Mouse (Mus musculus): ENCODE measurements around the gene Gsto2. TPM values are rescaled to one million over a fixed set of nuclear protein-coding genes. Genes with fewer than 3 reads are reported as not detected.

Gene Gsto2
- polyA plus RNA-seq, 1 experiment from 2014 or later, result 0.39 TPM

DNA sequence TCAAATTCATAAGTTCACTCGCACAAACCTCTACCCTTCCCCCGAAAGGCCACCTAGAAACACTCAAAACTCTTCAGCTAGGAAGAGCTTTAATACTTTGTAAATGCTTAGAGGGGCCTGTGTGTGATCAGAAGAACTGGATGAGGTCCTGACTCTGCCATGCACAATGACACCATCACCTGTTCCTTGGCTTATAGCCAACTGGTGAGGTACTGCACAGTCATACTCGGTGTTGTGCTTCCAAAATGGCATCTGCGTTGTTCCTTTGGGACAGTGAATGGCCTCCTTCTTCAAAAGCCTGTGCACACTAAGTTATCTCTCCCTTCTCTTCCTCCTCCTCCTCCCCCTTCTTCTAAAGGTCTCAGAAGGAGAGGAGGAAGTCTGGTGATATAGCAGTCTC, 45.4 kb downstream of the Gsto2 start:
- Histone ChIP-seq H3K27ac (ENCODE audit: low read depth) (peak overlapping the region; percentile 66; the same call in 1 of the 2 replicates), H3K4me2 (ENCODE audit: low read depth, low read length) (peak overlapping the region; percentile 53; the same call in 1 of the 2 replicates), H3K9ac (replicated peaks) (no peak overlapping the region), H3K4me3 (ENCODE audit: low read depth, low read length) (no peak overlapping the region), H3K4me1 (ENCODE audit: insufficient read depth) (peaks cover 12% of the 10 kb centered on the region), H3K36me3 (replicated peaks; ENCODE audit: insufficient read depth, low read length) (peaks cover 8% of the 10 kb centered on the region; the same call in 1 of the 2 replicates), H3K27me3 (ENCODE audit: insufficient read depth, low read length) (no peaks in the 10 kb centered on the region), H3K9me3 (ENCODE audit: low read length) (no peaks in the 10 kb centered on the region)
- no peak for ATAC-seq
- no peak for DNase-seq
- TF ChIP-seq EP300 (IDR thresholded peaks at IDR 0.05; ENCODE audit: low read depth), result no peak
- WGBS (ENCODE audit: insufficient replicate concordance), result 66% methylated on average over 4 of the region's 4 CpGs

DNA sequence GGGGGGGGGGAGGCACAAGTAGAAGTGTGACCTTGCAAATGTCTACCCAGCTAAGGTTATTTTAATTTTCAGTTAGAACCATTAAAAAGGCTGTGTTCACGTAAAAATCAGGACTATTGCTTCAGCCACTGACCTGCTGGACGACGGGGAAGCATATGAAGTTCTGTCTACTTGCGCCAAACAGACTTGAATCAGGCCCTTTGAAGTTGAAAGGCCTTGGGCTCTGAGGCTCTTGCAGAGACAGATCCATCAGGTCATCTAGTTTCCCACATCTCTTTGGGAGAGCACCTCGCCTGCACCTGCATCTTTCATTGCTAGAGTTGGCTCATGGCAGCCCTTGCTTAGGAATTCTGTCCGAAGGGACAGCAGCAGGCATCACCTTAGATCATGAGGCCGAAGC, 48.0 kb downstream of the Gsto2 start:
- peaks cover 8% of the 10 kb centered on the region; the same call in 1 of the 2 replicates for H3K36me3 ChIP-seq (replicated peaks; ENCODE audit: insufficient read depth, low read length)
- ATAC-seq (no peak), DNase-seq (no peak)
- 80% methylated on average over 7 of the region's 7 CpGs for WGBS (ENCODE audit: insufficient replicate concordance)
- TF ChIP-seq EP300 (IDR thresholded peaks at IDR 0.05; ENCODE audit: low read depth) (no peak), CTCF (IDR thresholded peaks at IDR 0.05; ENCODE audit: low read depth) (no peak)
- H3K4me2 ChIP-seq (ENCODE audit: low read depth, low read length), result no peak overlapping the region
- H3K27me3 ChIP-seq (ENCODE audit: insufficient read depth, low read length), result no peaks in the 10 kb centered on the region
- no peak overlapping the region for H3K27ac ChIP-seq (ENCODE audit: low read depth)
- no peak overlapping the region for H3K4me3 ChIP-seq (ENCODE audit: low read depth, low read length)
- no peaks in the 10 kb centered on the region for H3K9me3 ChIP-seq (ENCODE audit: low read length)
- no peak overlapping the region for H3K9ac ChIP-seq (replicated peaks)
- H3K4me1 ChIP-seq (ENCODE audit: insufficient read depth), result peaks cover 21% of the 10 kb centered on the region

DNA sequence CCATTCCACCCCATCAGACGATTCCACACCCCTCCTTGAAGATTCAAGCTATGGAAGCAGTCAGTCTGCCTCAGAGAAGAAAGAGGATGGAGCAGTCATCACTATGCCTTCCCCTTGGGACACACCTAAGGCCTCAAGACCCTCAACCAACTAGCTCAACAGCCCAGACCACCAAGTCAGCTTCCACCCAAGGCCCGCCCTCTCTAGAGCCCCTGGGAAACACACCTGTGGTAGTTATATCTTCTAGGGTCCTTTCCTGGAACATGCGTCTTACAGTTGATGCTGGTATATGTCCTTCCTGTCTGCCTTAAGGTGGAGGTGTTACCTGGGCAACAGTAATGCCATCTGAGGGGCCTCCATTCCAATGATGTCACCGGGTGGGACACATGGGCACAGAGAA, 48.9 kb downstream of the Gsto2 start:
- Histone ChIP-seq H3K27me3 (ENCODE audit: insufficient read depth, low read length) (no peaks in the 10 kb centered on the region), H3K27ac (ENCODE audit: low read depth) (no peak overlapping the region), H3K9me3 (ENCODE audit: low read length) (no peaks in the 10 kb centered on the region), H3K4me2 (ENCODE audit: low read depth, low read length) (no peak overlapping the region), H3K36me3 (replicated peaks; ENCODE audit: insufficient read depth, low read length) (peaks cover 8% of the 10 kb centered on the region; the same call in 1 of the 2 replicates), H3K9ac (replicated peaks) (no peak overlapping the region), H3K4me3 (ENCODE audit: low read depth, low read length) (no peak overlapping the region), H3K4me1 (ENCODE audit: insufficient read depth) (peaks cover 17% of the 10 kb centered on the region)
- DNase-seq, result no peak
- ATAC-seq, result no peak
- TF ChIP-seq CTCF (IDR thresholded peaks at IDR 0.05; ENCODE audit: low read depth) (no peak), EP300 (IDR thresholded peaks at IDR 0.05; ENCODE audit: low read depth) (no peak)
- WGBS (ENCODE audit: insufficient replicate concordance), result 80% methylated on average over 4 of the region's 4 CpGs

DNA sequence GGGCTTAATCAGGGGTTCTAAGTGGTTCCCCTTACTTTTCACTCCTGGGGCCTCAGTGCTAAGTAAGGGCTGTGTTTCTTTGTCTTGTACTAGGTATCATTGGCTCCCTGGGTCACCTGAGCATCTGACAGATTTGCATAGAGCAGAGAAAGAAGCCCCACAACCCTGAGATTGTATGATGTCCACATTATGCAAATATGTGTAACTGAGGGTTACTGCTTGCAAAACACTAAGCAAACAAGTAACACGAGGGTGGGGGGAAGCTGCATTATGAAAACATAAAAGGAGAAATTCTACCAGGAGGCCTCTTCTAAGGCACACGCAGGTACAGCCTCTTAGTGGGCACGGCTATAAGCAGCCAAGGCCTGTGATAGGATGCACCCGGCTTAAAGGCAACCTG, 49.9 kb downstream of the Gsto2 start:
- H3K27me3 ChIP-seq (ENCODE audit: insufficient read depth, low read length), result no peaks in the 10 kb centered on the region
- no peak overlapping the region for H3K4me3 ChIP-seq (ENCODE audit: low read depth, low read length)
- 0 out of 2 replicates have a peak overlapping the region, but pooled peaks have one; percentile 5 for H3K27ac ChIP-seq (ENCODE audit: low read depth)
- DNase-seq, result peak; percentile 12
- no peak for ATAC-seq
- WGBS (ENCODE audit: insufficient replicate concordance), result 73% methylated on average over 4 of the region's 4 CpGs
- H3K4me1 ChIP-seq (ENCODE audit: insufficient read depth), result peaks cover 11% of the 10 kb centered on the region; the same call in 1 of the 2 replicates
- no peaks in the 10 kb centered on the region for H3K9me3 ChIP-seq (ENCODE audit: low read length)
- TF ChIP-seq CTCF (IDR thresholded peaks at IDR 0.05; ENCODE audit: low read depth) (no peak), EP300 (IDR thresholded peaks at IDR 0.05; ENCODE audit: low read depth) (no peak)
- H3K36me3 ChIP-seq (replicated peaks; ENCODE audit: insufficient read depth, low read length), result peaks cover 8% of the 10 kb centered on the region; the same call in 1 of the 2 replicates
- H3K9ac ChIP-seq (replicated peaks), result no peak overlapping the region; the same call in 1 of the 2 replicates
- H3K4me2 ChIP-seq (ENCODE audit: low read depth, low read length), result peak overlapping the region; percentile 77; the same call in 1 of the 2 replicates

DNA sequence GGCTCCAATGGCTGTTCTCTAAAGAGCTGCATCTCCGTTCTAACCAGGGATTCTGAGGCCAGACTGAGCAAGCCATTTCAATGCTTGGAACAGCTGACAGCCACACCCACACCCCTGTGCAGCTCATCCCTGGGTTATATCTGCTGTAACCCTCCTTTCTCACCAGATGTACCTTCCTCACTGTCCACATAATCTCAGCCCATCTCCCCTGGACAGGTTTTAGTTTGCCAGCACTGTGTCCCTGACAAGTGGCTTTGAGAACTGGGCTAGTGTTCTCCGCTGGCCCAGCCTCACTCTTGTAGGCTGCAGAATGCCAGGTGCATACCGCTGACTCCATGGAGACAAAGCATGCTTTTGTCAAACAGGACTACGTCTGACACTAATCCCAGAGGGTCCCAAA, 52.1 kb downstream of the Gsto2 start:
- ATAC-seq (no peak), DNase-seq (no peak)
- WGBS (ENCODE audit: insufficient replicate concordance), result 55% methylated on average over 4 of the region's 4 CpGs
- 0 out of 2 replicates have a peak, but pooled peaks cover 4% of the 10 kb centered on the region for H3K36me3 ChIP-seq (replicated peaks; ENCODE audit: insufficient read depth, low read length)
- TF ChIP-seq EP300 (IDR thresholded peaks at IDR 0.05; ENCODE audit: low read depth) (no peak), CTCF (IDR thresholded peaks at IDR 0.05; ENCODE audit: low read depth) (no peak)
- H3K9me3 ChIP-seq (ENCODE audit: low read length), result no peaks in the 10 kb centered on the region
- H3K4me1 ChIP-seq (ENCODE audit: insufficient read depth), result peaks cover 11% of the 10 kb centered on the region; the same call in 1 of the 2 replicates
- no peaks in the 10 kb centered on the region for H3K27me3 ChIP-seq (ENCODE audit: insufficient read depth, low read length)
- H3K9ac ChIP-seq (replicated peaks), result peak overlapping the region; percentile 76; the same call in 1 of the 2 replicates
- H3K4me3 ChIP-seq (ENCODE audit: low read depth, low read length), result peak overlapping the region; percentile 66
- no peak overlapping the region for H3K27ac ChIP-seq (ENCODE audit: low read depth)
- peak overlapping the region; percentile 77 for H3K4me2 ChIP-seq (ENCODE audit: low read depth, low read length)

DNA sequence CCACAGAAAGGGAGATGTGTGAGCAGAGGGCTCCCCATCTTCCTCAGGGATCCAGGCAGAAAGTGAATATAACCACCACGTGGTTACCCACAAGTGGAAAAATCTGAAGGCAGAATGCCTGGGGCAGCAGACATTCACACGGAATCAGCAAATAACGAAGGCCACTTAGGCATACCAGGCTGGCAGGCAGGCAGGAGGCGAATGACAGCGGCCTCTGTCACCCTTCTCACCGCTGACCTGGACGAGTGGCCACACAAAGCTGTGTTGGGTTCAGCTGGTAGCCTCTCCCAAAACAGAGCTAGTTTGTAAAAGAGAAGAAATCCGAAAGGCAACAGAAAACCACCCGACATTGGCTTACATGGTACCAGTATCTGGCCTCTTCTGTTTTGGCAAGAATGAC, 52.7 kb downstream of the Gsto2 start:
- peak; percentile 13 for DNase-seq
- Histone ChIP-seq H3K9ac (replicated peaks) (peak overlapping the region; percentile 76), H3K36me3 (replicated peaks; ENCODE audit: insufficient read depth, low read length) (0 out of 2 replicates have a peak, but pooled peaks cover under 1% of the 10 kb centered on the region), H3K4me1 (ENCODE audit: insufficient read depth) (peaks cover 11% of the 10 kb centered on the region; the same call in 1 of the 2 replicates), H3K27ac (ENCODE audit: low read depth) (peak overlapping the region; percentile 88), H3K27me3 (ENCODE audit: insufficient read depth, low read length) (no peaks in the 10 kb centered on the region), H3K4me3 (ENCODE audit: low read depth, low read length) (peak overlapping the region; percentile 66), H3K4me2 (ENCODE audit: low read depth, low read length) (peak overlapping the region; percentile 77), H3K9me3 (ENCODE audit: low read length) (no peaks in the 10 kb centered on the region)
- ATAC-seq, result no peak
- WGBS (ENCODE audit: insufficient replicate concordance), result 22% methylated on average over 9 of the region's 9 CpGs
- TF ChIP-seq CTCF (IDR thresholded peaks at IDR 0.05; ENCODE audit: low read depth) (no peak), EP300 (IDR thresholded peaks at IDR 0.05; ENCODE audit: low read depth) (no peak)

Data from liver, postnatal 0 days (tissue).